Mouse (Mus musculus): Measurements from ENCODE around the gene Rab3b.

- TF ChIP-seq EP300 (IDR thresholded peaks at IDR 0.05; ENCODE audit: low read depth), result no peak
- TF ChIP-seq CTCF (IDR thresholded peaks at IDR 0.05; ENCODE audit: low read depth), result no peak
Observed at GRCm38 (mm10) chr4:108911866-108912265, 33.0 kb downstream of the Rab3b start.

Data from heart, postnatal 0 days (tissue).